Mouse (Mus musculus): ENCODE data around the gene Wnk2.

DNA sequence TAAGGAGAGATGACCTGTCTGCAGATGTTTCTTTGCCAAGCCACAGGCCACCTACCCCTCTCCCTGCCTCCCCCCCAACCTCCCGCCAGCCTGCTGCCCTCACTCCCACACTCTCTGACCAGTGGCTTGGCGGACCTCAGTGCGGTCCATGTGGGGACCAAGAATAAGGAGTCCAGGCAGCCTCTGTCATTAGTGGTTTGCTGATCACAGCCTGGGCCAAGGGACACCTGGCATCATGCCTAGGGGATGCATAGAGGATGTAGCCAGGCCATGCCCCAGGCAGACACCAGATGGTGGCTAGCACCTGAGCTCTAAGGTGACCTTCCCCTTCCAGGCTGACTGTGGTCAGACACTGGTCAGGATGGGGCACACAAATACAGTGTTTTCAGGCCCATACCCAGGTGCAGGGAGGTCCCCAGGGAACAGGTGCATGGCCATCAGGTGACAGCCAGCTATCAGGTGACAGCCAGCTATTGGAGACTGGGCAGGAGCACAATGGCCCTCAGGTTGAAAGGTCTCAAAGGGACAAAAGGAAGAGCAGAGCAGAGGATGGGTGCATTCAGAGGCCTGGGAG is 33.7 kb upstream of the Wnk2 start:
- no peak for TF ChIP-seq POLR2A (IDR thresholded peaks at IDR 0.05; ENCODE audit: low read depth, low read length)
- no peak for TF ChIP-seq CTCF (IDR thresholded peaks at IDR 0.05; ENCODE audit: borderline replicate concordance, insufficient read depth, low read length)

Data from embryonic fibroblast, embryonic 13.5 days (primary cell).